Mouse (Mus musculus) stomach, postnatal 0 days (tissue): ENCODE results near the gene Hacl1. TPM values are rescaled to one million over a fixed set of nuclear protein-coding genes. Genes with fewer than 3 reads are reported as not detected.

Experiments
- ATAC-seq: fragments of 200-750 bp; cut with Nextera tagmentation; 2 replicates; pipeline ENCODE4 v1.8.0; 2017; ENCODE audit not compliant: low FRiP score, low TSS enrichment
- DNase-seq: peaks from one replicate; pipeline ENCODE4 v3.0.0-alpha.2; 2016; ENCODE audit warnings: low spot score
- H3K27ac ChIP-seq: fragments of 300-500 bp; sonication (generic); replicated peaks from 2 replicates; pipeline ENCODE4 v1.5.1; 2014; ENCODE audit warnings: mild to moderate bottlenecking, control low read depth
- H3K27me3 ChIP-seq: fragments of 300-500 bp; sonication (generic); 2 replicates; pipeline ENCODE4 v1.6.1; 2014; ENCODE audit warnings: low read length; ENCODE audit not compliant: control insufficient read depth, insufficient read depth
- H3K36me3 ChIP-seq: fragments of 300-500 bp; sonication (generic); 2 replicates; pipeline ENCODE4 v1.6.1; 2014; ENCODE audit warnings: low read length, mixed read lengths; ENCODE audit not compliant: control insufficient read depth, insufficient read depth
- H3K4me1 ChIP-seq: fragments of 300-500 bp; sonication (generic); replicated peaks from 2 replicates; pipeline ENCODE4 v1.6.1; 2014; ENCODE audit warnings: antibody characterized with exemption; ENCODE audit not compliant: control insufficient read depth, insufficient read depth
- H3K4me2 ChIP-seq: fragments of 300-500 bp; sonication (generic); replicated peaks from 2 replicates; pipeline ENCODE4 v1.6.1; 2014; ENCODE audit warnings: low read depth, mild to moderate bottlenecking, control low read depth, moderate library complexity
- H3K4me3 ChIP-seq: fragments of 300-500 bp; sonication (generic); 2 replicates; pipeline ENCODE4 v1.5.1; 2014; ENCODE audit warnings: low read depth, low read length, control low read depth
- H3K9ac ChIP-seq: fragments of 300-500 bp; sonication (generic); 2 replicates; pipeline ENCODE4 v1.6.1; 2014; ENCODE audit warnings: mild to moderate bottlenecking, low read length, control low read depth, mixed read lengths
- H3K9me3 ChIP-seq: fragments of 300-500 bp; sonication (generic); 2 replicates; pipeline ENCODE4 v1.6.1; 2016; ENCODE audit warnings: low read length; ENCODE audit not compliant: control insufficient read depth
- CTCF ChIP-seq: IDR thresholded peaks from 2 replicates; pipeline ENCODE4 v1.5.1; 2016; ENCODE audit warnings: antibody characterized with exemption, low read depth, mild to moderate bottlenecking, moderate library complexity
- EP300 ChIP-seq: optimal IDR thresholded peaks from 2 replicates; pipeline ENCODE3; 2016; ENCODE audit warnings: antibody characterized with exemption
- WGBS: fragments of 180-500 bp; shearing (Covaris S2); extraction: QIAGEN DNeasy Blood & Tissue Kit; methylation state at CpG from one replicate; pipeline ENCODE4 v1.1.7; 2014; 5-methylcytosine and 5-hydroxymethylcytosine counted together
- polyA plus RNA-seq: library from polyadenylated mRNA; unstranded; fragments of >200 nt; fragmentation: Nextera tagmentation; extraction: Ambion mirVana; gene quantifications from 2 replicates; pipeline ENCODE4 v1.2.1, GENCODE M21; 2015

Gene Hacl1
- polyA plus RNA-seq, 1 experiment from 2014 or later, result 10.9 TPM

- no peaks in the 10 kb centered on the region for H3K9me3 ChIP-seq
- H3K36me3 ChIP-seq, result no peaks in the 10 kb centered on the region
- ATAC-seq (no peak), DNase-seq (no peak)
- H3K27ac ChIP-seq, result no peak overlapping the region
- H3K27me3 ChIP-seq, result no peaks in the 10 kb centered on the region
- H3K4me3 ChIP-seq, result no peak overlapping the region
- H3K4me1 ChIP-seq, result no peaks in the 10 kb centered on the region
- H3K9ac ChIP-seq, result no peak overlapping the region
- 86% methylated on average over 10 of the region's 10 CpGs for WGBS
- no peak overlapping the region for H3K4me2 ChIP-seq
- no peak for TF ChIP-seq CTCF
- TF ChIP-seq EP300, result no peak
Observed at GRCm38 (mm10) chr14:31647991-31648390, 6.9 kb upstream of the Hacl1 start.

GRCm38 (mm10) chr14:31645920-31646319 lies 4.8 kb upstream of the Hacl1 start:
- no peak overlapping the region for H3K4me3 ChIP-seq
- H3K4me1 ChIP-seq, result no peaks in the 10 kb centered on the region
- no peak for ATAC-seq
- H3K36me3 ChIP-seq, result no peaks in the 10 kb centered on the region
- no peak for DNase-seq
- no peaks in the 10 kb centered on the region for H3K9me3 ChIP-seq
- WGBS, result 79% methylated on average over 7 of the region's 7 CpGs
- H3K27ac ChIP-seq, result no peak overlapping the region
- TF ChIP-seq CTCF (no peak), EP300 (no peak)
- no peaks in the 10 kb centered on the region for H3K27me3 ChIP-seq
- no peak overlapping the region for H3K9ac ChIP-seq
- no peak overlapping the region for H3K4me2 ChIP-seq

GRCm38 (mm10) chr14:31644931-31645547 lies 4.0 kb upstream of the Hacl1 start:
- DNase-seq (no peak), ATAC-seq (no peak)
- H3K27me3 ChIP-seq, result no peaks in the 10 kb centered on the region
- H3K36me3 ChIP-seq, result no peaks in the 10 kb centered on the region
- H3K9ac ChIP-seq, result no peak overlapping the region
- H3K4me1 ChIP-seq, result no peaks in the 10 kb centered on the region; the same call in 1 of the 2 replicates
- no peaks in the 10 kb centered on the region for H3K9me3 ChIP-seq
- TF ChIP-seq CTCF, result peak; percentile 70
- TF ChIP-seq EP300, result no peak
- WGBS, result 63% methylated on average over 3 of the region's 3 CpGs
- no peak overlapping the region for H3K4me2 ChIP-seq
- H3K27ac ChIP-seq, result no peak overlapping the region
- no peak overlapping the region for H3K4me3 ChIP-seq

GRCm38 (mm10) chr14:31644183-31644830 lies 3.2 kb upstream of the Hacl1 start:
- WGBS, result 84% methylated on average over 5 of the region's 5 CpGs
- Histone ChIP-seq H3K4me1 (no peaks in the 10 kb centered on the region; the same call in 1 of the 2 replicates), H3K4me2 (no peak overlapping the region), H3K36me3 (no peaks in the 10 kb centered on the region), H3K9me3 (no peaks in the 10 kb centered on the region), H3K27ac (no peak overlapping the region), H3K27me3 (no peaks in the 10 kb centered on the region), H3K9ac (no peak overlapping the region), H3K4me3 (no peak overlapping the region)
- ATAC-seq, result no peak
- no peak for TF ChIP-seq CTCF
- TF ChIP-seq EP300, result no peak
- DNase-seq, result no peak

- Histone ChIP-seq H3K27me3 (no peaks in the 10 kb centered on the region), H3K4me1 (no peaks in the 10 kb centered on the region; the same call in 1 of the 2 replicates), H3K9me3 (no peaks in the 10 kb centered on the region), H3K4me2 (peak overlapping the region; percentile 91), H3K36me3 (no peaks in the 10 kb centered on the region), H3K9ac (peak overlapping the region; percentile 83), H3K4me3 (peak overlapping the region; percentile 54), H3K27ac (peak overlapping the region; percentile 79)
- WGBS, result 52% methylated on average over 9 of the region's 9 CpGs
- TF ChIP-seq CTCF (no peak), EP300 (no peak)
- DNase-seq (no peak), ATAC-seq (no peak)
Observed at GRCm38 (mm10) chr14:31641506-31642155, 545 bp upstream of the Hacl1 start.

GRCm38 (mm10) chr14:31640346-31640889 lies 668 bp downstream of the Hacl1 start, which contains the start of gene Gm49387:
TSS of gene Gm49387 (minus strand) at chr14:31640878.
- ATAC-seq (peak; percentile 12; the same call in 1 of the 2 replicates), DNase-seq (no peak)
- H3K27ac ChIP-seq, result peak within 1 kb of the TSS; percentile 79
- H3K4me2 ChIP-seq, result peak within 1 kb of the TSS; percentile 91
- H3K36me3 ChIP-seq, result no peaks in the 10 kb centered on the region
- H3K4me3 ChIP-seq, result peak within 1 kb of the TSS; percentile 54
- H3K9me3 ChIP-seq, result no peaks in the 10 kb centered on the region
- H3K4me1 ChIP-seq, result no peaks in the 10 kb centered on the region; the same call in 1 of the 2 replicates
- peak within 1 kb of the TSS; percentile 83 for H3K9ac ChIP-seq
- 2% methylated on average over 26 of the region's 26 CpGs for WGBS
- no peaks in the 10 kb centered on the region for H3K27me3 ChIP-seq
- no peak for TF ChIP-seq EP300
- no peak for TF ChIP-seq CTCF
